Mouse (Mus musculus) erythroblast, embryonic 14.5 days (primary cell): ENCODE results near the gene Klhdc2.

Experiments used
- GATA1 ChIP-seq: IDR thresholded peaks from 2 replicates; pipeline ENCODE4 v1.6.1; 2012; ENCODE audit warnings: low read length, inconsistent platforms, mixed read lengths
- TAL1 ChIP-seq: IDR thresholded peaks from 3 replicates; pipeline ENCODE4 v1.6.1; 2012; ENCODE audit warnings: low read length, inconsistent platforms, mixed read lengths

DNA sequence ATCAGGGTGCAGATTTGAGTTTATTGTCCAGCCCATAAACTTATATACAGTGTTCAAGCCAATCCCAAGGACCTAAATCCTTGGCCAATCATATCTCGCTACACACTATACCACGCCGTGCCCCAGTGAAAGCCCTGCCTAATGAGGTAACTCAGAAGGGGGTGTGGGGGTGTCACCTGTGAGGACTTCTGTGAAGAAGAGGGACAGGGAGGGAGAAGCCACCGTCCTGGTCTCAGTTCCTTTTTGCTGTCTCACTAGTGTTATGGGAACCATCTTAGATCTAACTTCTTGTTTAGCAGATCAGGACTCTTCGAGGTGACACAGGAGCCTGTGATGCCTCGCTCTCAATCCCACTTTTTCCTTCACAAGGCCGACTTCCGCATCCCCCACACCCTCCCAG, 8.9 kb upstream of the Klhdc2 start:
- TF ChIP-seq TAL1 = no peak
- TF ChIP-seq GATA1 = no peak
